Mouse (Mus musculus) gastrocnemius, postnatal 25 days (tissue): ENCODE data around the gene Dpf1. TPM values are rescaled to one million over a fixed set of nuclear protein-coding genes. Genes with fewer than 3 reads are reported as not detected.

Experiments used
- DNase-seq: peaks from one replicate; pipeline ENCODE4 v3.0.0; 2022
- total RNA-seq, 2 experiments: library from RNA; stranded (reverse); gene quantifications; 1 replicate in 1 of 2; 2 replicates in 1 of 2; pipeline ENCODE4 v1.2.3; 2021

Dpf1 gene
- total RNA-seq, 2 experiments from 2014 or later = 1.9 to 2.0 TPM

DNA sequence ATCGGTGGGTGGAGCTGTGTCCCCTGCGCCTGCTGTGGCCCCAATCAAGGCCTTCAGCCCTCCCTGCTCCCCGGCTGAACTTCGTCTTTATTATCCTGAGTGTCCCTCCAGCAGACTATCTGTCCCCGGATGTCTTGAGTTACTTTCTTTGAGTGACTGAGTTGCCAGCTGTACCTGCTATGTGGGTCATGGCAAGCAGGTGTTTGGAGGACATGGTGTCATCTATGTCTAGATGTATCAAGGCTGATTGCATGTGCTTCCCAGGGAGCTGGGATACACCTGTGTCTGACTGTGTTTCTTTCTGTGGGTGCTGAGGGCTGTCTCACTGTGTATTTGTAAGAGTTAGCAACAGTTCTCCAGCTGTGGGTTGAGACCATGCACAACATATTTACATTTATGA is 6.0 kb downstream of the Dpf1 start:
- DNase-seq = no peak

DNA sequence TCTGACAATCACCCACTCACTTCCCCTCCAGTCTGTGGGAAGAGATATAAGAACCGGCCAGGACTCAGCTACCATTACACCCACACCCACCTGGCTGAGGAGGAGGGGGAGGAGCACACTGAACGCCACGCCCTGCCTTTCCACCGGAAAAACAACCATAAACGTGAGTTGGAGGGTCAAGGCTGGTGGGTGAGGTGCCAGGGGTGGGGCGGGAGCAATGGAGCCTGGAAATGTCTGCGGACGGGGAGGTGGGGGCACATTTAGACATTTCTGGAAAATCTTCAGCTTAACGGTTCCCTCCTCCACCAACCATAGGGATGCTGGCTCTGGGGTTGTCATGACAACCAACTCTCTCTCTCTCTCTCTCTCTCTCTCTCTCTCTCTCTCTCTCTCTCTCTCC is 9.3 kb downstream of the Dpf1 start:
- DNase-seq = no peak

DNA sequence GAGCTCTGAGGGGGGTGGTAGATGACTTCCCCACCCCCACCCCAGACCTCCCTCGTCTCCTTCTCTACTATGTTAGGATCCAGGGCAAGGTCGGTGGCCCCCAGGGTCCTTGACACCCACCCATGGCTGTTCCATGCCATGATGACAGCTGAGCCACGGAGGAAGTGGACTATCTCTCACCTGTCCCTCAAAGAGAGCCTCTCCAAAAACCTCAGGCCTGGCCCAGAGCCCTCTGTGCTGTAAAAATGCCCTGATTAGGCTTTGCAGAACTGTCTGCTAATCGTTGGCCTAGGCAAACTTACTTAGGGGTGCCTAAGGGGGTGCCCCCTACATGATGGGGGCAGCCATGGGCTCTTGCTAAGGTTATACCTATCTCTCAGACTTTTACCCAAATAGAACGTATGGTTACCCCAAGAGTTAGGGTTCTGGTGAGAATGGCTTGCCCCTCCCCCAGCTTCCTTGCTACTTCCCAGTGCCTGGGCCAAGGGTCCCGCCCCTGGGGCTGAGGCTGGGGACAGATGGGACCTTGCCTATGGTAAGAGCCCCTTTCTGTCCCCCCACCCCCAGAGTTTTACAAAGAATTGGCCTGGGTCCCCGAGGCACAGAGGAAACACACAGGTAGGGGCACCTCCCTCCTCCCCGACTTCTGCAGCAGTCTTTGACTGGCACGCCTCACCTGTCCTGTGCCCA is 10.0 kb downstream of the Dpf1 start:
- no peak for DNase-seq

DNA sequence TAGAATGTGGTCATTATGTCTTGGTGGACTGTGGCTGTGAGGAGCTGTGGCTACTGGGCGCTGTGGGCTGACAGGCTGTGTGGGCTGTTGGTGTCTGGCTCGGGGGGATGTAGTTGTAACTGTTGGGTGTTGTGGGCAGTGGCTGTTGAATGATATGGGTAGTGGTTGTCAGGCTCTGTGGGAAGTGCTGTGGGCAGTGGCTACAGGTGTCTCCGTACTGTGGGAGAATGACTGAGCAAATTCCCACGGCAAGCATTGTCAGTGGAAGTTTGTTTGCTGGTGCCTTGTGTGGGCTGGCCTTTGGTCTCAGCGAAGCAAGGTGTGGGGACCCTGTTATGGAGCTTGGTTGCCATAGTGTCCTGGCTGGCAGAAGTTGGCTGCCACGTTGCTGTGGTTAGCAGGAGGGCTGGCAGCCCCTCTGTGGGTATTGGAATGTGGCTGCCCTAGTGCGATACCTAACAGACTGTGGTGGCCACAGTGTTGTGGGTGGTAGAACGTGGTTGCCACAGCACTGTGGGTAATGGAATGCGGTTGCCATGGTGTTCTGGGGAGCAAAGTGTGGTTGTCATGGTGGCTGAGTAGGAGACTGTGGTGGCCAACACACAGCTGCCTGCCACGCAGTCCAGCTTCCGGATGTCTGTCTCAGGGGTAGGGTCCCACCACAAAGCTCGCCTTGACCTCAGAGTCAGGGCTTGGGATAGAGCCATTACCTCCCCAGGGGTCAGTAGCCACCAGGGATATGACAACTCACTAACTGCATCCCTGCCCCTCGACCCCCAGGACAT is 11.3 kb downstream of the Dpf1 start:
- no peak for DNase-seq

DNA sequence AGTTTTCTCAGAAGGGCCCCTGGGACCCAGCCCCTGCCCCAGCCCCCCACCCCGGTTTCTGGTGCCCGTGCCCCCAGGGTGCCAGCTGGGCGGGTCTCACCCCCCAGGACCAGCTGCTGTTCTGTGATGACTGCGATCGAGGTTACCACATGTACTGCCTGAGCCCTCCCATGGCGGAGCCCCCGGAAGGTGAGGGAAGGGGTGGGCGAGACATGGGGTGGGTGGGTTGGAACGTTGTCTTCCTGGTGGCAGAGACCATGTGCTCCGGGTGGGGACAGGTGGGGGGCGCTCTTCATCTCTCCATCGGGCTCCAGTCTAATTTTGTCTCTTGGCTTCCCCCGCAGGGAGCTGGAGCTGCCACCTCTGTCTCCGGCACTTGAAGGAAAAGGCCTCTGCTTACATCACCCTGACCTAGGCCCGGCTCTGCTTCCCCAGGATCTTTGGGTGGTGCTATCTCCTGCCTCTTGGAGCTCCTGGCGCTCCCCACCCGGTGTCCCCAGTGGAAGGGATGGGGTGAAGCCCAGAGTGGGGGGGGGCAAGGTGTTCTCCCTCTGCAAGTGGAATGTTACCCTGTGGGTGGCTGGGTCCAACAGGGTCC is 12.5 kb downstream of the Dpf1 start:
- no peak for DNase-seq

DNA sequence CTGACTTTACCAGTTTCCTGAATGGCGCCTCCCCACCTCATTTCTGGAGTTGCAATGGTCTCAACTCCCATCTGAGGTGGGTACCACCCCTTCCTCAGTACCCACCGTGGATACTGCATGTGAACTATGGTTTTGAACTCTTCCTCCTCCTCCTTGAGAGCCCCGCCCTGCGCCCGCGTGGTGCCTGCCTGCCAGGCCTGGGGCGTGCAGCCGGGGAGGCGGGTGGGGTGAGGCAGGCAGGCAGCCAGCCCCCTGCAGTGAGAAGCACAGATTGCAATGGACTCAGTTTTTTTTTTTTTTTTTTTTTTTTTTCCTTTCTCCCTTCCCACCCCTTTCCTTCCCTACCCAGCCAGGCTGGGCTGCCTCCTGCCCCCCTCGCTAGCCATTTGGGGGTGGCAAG is 13.2 kb downstream of the Dpf1 start:
- peak; percentile 53 for DNase-seq

DNA sequence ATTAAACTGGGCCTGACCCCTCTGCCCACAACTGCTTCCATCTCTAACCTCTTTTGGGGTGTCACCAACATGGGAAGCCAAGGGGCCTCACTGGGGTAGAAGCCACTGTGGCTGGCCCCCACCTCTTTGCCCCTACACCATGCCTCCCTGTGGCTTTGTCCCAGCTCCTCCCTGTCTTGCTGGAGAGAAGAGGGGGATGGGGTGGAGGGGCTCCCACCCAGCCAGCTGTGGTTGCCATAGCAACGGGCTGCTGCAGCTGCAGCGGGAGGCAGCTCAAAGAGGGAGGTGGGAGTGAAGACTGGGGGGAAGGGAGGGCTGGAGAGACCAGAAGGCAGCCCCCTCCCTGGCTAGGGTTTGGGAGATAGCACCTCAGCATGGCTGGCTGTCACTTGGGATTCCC is 13.8 kb downstream of the Dpf1 start:
- peak; percentile 42 for DNase-seq

DNA sequence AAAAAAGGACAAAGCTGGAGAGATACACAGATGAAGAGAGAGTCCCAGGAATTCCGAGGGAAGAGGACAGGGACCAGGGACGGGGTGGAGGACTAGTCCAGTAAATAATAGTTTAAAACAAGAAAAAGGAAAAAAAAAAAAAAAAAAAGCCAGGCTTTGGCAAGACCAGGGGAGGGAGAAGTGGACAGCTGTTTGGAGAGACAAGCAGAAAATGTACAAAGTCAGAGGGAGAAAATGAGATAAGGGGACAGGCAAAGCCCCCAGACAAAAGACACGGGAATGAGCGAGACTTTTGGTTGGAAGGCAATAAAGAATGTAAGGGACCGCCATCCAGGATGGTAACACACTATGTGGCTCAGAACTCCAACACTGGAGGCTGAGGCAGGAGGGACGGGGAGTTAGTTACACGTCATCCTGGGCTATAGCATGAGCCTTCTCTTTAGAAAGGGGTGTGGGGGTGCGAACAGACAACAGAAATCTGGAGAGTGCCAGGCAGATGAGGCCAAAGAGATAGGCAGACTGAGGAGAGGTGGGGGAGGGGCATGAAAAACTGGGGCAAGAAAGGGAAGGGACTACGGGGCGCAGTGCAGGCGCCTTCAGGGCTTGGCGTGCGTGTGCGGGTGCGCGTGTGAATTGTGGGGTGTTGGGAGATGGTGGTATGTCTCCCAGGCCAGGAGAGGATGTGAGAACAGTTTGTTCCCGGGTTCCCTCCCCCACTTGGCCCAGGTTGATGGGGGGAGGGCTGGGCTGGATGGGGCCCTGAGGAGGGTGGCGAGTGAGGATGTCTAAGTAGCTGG is 14.6 kb downstream of the Dpf1 start:
- peak; percentile 79 for DNase-seq

DNA sequence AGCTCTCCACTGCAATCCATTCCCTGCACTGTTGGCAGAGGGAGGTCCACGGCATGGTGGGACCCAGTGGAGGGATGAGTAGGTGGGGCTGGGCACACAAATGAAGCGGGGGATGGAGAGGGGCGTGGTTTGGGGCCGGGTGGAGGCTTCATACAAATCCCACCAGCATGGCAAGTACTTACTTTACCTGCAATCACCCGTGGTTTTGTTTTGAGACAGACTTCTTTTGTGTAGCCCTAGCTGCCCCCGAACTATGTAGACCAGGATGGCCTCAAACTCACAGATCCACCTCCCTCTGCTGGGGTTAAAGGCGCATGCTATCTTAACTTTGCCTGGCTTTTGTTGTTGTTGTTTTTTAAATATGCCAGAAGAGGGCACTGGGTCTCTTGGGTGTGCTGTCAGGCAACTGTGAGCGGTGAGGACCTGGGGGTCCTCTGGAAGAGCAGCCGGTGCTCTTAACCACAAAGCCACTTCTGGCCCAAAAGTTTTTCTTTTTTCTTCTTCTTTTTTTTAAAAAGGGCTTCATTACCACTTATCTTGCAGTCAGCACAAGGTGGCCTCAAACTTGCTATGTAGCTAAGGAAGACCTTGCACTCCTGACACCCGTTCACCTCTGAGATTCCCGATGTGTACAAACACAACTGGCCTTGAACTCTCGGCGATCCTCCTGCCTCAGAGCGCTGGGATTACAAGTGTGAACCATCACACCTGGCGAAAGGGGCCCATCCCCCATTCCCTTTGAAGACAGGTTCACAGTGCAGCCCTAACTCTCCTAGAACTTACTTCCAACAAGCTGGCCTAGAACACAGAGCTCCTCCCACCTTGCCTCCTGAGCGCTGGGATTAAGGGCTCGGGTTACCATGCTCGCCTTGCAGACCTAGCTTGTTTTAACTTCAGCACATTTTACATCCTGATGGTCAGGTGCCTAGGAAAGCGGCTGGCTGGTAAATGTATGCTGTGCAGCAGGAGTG is 15.9 kb downstream of the Dpf1 start:
- peak; percentile 29 for DNase-seq

DNA sequence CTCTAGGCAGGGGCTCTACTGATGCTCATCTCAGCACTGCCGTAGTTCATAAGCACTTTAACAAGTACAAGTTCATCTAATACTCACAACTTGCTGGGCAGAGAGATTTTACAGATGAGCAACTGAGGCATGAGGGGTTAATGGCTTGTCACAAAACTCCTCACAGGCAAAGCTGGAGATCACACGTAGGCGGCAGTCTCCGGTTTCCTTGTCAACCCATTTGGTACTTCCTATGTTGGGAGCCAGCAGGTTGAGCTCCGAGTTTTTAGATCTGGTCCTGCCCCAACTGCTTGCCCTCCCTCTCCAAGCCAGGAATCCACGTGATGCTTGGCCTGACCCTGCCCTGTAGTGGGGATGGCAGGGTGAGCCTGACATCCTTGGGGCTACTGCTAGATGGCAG is 23.3 kb downstream of the Dpf1 start:
- DNase-seq = no peak

DNA sequence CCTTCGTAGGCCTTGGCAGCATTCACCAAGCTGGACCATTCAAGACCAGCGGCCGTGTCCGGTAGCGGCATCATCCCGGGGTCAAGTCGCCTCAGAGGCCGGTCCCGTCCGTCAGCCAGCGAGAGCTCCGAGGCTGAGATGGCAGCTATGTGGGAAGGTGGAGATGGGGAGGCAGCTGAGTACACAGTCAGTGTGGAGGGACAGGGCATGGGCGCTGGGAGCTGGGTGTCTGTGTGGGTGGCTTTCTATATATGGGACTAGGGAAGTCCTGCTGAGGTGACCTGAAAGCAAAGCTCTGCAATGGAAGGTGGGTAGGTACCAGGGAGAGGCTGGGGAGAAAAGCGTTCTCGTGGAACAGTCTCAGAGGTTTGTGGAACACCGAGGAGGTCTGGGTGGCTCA is 25.2 kb downstream of the Dpf1 start:
- DNase-seq = no peak

DNA sequence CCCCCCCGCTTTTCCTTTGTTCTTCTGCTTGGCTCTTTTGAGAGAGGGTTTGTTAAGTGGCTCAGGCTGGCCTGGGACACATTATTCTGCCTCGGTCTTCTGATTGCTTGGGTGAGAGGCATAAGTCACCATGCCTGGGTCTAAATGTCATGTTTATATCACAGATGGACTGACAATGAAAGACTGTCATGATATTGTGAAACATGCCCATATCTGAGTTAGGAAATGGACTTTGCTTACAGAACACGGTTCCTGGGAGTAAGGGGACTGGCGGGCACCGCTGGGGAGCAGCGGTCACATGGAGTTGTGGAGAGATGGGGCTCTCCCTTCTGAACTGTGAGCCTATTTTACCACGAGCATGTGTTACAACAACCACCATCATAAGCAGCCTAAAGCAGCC is 30.4 kb downstream of the Dpf1 start:
- no peak for DNase-seq

DNA sequence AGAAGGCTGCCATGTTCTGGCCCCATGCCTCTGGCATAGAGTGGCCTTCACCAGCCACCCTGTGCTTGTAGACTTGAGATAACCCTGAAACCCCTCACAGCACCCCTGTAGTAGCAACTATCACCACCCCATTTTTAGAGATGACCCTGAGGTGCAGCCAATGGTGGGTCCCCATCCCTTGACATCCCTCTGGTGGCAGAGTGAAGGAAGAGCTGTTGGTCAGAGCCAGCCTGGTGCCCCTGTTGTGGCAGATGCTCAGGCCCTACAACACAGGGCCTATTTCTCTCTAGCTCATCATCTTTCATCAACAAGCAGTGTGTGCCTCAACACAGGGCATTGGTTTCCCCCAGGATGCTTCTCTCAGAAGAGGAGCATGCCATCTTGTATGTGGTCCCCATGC is 31.5 kb downstream of the Dpf1 start:
- no peak for DNase-seq

DNA sequence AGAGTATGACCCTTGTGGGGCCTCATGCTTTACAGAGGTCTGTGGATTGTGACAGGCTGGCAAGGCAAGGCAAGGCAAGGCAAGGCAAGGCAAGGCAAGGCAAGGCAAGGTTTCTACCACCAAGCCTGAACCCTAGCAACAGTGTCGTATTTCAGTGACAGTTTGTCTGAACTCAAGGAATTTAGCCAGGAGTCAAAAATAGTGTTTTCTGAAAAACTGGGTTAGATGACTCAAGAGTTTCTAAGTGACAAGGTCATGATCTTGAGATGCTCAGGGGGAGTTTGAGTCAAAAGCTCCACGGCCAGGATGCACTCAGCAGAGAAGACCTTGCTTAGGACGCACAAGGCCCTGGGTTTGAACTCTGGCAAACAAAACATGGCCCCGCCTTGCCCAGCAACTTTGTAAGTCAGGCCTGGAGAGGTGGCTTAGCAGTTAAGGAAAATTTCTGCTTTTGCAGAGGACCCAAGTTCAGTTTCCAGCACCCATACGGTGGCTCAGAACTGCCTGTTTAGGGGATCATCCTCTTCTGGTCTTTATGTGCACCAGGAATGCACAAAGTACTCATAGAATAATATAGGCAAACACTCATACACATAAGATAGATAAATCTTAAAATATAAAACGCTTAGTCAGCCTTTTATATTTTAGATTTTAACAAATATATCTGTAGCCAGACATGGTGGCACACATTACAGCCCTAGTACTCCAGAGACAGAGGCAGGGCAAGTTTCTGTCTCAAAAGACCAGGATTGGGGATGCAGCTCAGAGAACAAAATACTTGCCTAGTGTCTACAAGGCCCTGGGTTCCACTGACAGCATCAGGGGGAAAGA is 32.3 kb downstream of the Dpf1 start:
- no peak for DNase-seq

DNA sequence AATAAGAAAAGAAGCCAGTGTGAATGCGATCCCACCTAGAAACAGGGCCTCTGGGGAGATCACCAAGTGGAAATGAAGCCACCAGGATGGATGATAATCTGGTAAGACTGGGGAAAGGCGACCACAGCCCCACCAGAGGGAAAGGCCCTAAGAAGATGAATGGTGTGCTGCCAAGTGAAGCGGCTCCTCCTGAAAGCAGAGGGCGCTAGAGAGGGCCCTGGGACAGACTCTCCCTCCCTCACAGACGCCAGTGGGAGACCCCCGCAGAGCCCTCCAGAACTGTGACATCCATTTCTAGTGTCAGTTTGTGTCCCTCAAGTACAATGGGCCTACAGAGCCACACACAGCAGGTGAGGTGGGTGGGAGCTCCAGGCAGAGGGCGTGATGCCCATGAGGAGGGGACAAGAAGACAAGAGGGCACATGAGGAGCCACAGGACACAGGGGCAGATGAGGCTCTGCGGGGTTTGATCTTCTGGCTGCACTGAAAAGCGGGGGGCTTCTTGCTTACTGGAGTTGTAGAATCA is 33.1 kb downstream of the Dpf1 start:
- no peak for DNase-seq

DNA sequence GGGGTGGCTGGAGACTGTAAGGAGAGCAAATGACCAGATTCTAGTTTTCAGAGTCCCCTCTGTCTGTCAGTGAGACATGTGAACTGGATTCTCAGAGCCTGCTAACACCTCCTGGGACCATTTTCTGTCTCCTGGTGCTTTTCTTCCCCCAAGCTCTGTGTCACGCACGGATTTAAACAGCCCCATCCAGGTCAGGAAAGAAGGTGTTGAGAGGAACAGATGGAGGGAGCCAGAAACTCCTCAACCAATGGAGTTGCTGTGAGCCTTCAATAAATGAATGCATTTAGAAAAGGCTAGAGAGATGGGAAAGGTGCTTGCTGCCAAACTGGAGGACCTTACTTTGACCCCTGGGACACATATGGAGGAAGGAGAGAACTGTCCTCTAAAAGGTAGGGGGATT is 34.0 kb downstream of the Dpf1 start:
- no peak for DNase-seq

DNA sequence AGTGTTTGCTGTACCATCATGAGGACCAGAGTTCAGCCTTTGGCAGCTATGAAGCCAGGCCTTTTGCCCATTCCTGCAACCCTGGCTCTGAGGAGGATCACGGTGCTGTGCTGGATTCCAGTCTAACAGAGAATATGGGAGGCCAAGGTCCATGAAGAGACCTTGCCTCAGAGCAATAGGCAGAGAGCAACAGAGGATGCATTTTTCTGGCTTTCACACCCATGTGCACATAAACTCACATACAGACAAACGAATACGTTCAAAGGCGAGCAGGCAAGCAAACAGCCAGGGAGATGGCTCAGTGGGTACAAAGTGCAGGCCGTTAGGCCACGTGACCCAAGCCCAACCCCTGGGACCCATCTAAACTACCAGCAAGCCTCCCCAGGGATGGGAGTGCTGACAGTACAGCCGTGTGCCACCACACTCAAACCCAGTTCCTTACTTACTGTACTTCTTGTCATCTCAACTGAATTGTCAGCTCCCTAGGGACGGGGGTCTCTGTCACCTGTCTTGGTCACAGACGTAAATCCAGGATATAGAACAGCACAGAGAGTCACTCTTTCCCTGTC is 34.7 kb downstream of the Dpf1 start:
- no peak for DNase-seq

DNA sequence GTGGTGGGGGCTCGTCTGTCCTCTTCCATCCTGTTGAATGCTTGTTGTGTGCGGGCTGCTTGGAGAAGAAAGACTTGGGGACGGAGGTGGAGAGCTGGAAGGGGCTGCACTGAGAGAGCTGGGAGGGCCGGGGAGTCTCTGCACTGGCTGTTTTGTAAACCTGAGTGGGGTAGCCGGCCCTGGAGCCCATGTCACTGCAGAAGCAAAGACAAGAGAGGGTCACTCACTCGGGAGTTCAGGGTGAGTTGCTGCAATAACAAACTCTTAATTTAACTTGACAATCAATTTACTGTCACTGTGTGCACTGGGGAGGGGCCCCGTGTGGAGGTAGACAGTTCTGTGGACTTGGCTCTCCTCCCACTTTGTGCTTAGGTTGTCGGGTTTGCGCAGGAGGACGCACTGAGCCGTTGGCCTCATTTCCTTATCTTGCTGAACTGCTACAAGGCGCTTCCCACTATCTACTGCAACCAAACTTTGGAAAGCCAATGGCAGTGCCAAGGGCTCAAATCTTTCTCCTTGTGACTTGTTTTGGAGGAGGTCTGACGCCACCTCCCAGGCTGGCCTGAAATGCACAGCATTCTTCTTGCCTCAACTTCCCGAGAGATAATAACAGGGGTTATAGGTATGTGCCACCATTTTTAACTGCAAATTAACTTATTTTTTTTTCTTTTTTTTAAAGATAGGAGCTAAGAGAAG is 35.4 kb downstream of the Dpf1 start:
- DNase-seq = no peak

DNA sequence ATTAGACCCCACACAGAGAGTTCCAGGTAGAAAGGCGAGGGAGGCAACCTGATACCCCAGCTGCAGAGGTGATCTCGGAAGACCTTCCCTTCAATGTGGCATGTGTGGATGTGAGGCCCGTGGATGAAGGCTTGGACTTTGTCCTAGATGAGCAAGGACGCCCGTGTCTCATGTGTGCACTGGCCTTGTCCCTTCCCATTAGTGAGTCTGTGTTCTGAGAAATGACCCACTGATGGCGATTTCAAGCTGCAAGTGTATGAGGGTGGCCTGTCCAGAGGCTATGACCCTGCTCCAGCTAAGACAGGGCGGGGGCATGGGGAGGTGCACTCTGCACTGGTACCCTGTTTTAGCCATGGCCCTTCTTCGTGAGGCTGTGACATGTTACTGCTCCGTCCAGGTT is 36.5 kb downstream of the Dpf1 start:
- no peak for DNase-seq
